Mouse (Mus musculus) bone marrow macrophage, adult 2 months (primary cell): ENCODE measurements around the gene Cadm2. TPM values are rescaled to one million over a fixed set of nuclear protein-coding genes. Genes with fewer than 3 reads are reported as not detected.

Experiments
- H3K27ac ChIP-seq: 2 replicates; pipeline ENCODE4 v1.5.1; 2012; ENCODE audit warnings: low read depth, low read length; ENCODE audit not compliant: insufficient read depth
- H3K4me1 ChIP-seq: 2 replicates; pipeline ENCODE4 v1.6.1; 2012; ENCODE audit warnings: low read length; ENCODE audit not compliant: control insufficient read depth, insufficient read depth
- H3K4me3 ChIP-seq: 2 replicates; pipeline ENCODE4 v1.5.1; 2012; ENCODE audit warnings: mild to moderate bottlenecking, low read length, moderate library complexity; ENCODE audit not compliant: insufficient read depth
- CTCF ChIP-seq: IDR thresholded peaks from 2 replicates; pipeline ENCODE4 v1.5.1; 2012; ENCODE audit warnings: low read depth, mild to moderate bottlenecking, low read length, moderate library complexity
- POLR2A ChIP-seq: IDR thresholded peaks from 2 replicates; pipeline ENCODE4 v1.6.1; 2012; ENCODE audit warnings: mild to moderate bottlenecking, low read depth, low read length, borderline replicate concordance
- polyA plus RNA-seq: library from polyadenylated mRNA; stranded (reverse); fragments of >200 nt; gene quantifications from 2 replicates; pipeline ENCODE4 v1.2.4, GENCODE M21; 2012; ENCODE audit not compliant: missing spikeins, insufficient read depth, insufficient read length

Gene Cadm2
- polyA plus RNA-seq: not detected in 2 replicates

GRCm38 (mm10) chr16:67620826-67621505 is at the start of gene Cadm2:
Gene Cadm2, minus strand, starts transcription at chr16:67620908.
- no peaks in the 10 kb centered on the region for H3K4me1 ChIP-seq
- no peak within 1 kb of the TSS for H3K27ac ChIP-seq
- peak within 1 kb of the TSS; percentile 85 for H3K4me3 ChIP-seq
- TF ChIP-seq POLR2A (no peak), CTCF (no peak; the same call in 1 of the 2 replicates)

GRCm38 (mm10) chr16:67646930-67647329 is 26.2 kb upstream of the Cadm2 start:
- Histone ChIP-seq H3K4me1 (peaks cover 3% of the 10 kb centered on the region; the same call in 1 of the 2 replicates), H3K27ac (peak overlapping the region; percentile 70), H3K4me3 (no peak overlapping the region)
- TF ChIP-seq CTCF (no peak), POLR2A (no peak)

GRCm38 (mm10) chr16:67643651-67644050 is 22.9 kb upstream of the Cadm2 start:
- H3K4me3 ChIP-seq: no peak overlapping the region
- H3K4me1 ChIP-seq: peaks cover 3% of the 10 kb centered on the region; the same call in 1 of the 2 replicates
- H3K27ac ChIP-seq: no peak overlapping the region
- TF ChIP-seq POLR2A (no peak), CTCF (no peak)

GRCm38 (mm10) chr16:67619906-67620781 is 564 bp downstream of the Cadm2 start:
- H3K27ac ChIP-seq: no peak overlapping the region
- TF ChIP-seq CTCF (no peak), POLR2A (no peak)
- peak overlapping the region; percentile 61 for H3K4me3 ChIP-seq
- H3K4me1 ChIP-seq: 0 out of 2 replicates have a peak, but pooled peaks cover 2% of the 10 kb centered on the region

- TF ChIP-seq CTCF (no peak), POLR2A (no peak)
- Histone ChIP-seq H3K4me1 (0 out of 2 replicates have a peak, but pooled peaks cover 2% of the 10 kb centered on the region), H3K4me3 (peak overlapping the region; percentile 61)
Measured at GRCm38 (mm10) chr16:67619416-67619815, 1.3 kb downstream of the Cadm2 start.

GRCm38 (mm10) chr16:67618817-67619216 is 1.9 kb downstream of the Cadm2 start:
- H3K4me3 ChIP-seq: no peak overlapping the region
- H3K27ac ChIP-seq: no peak overlapping the region
- 0 out of 2 replicates have a peak, but pooled peaks cover 2% of the 10 kb centered on the region for H3K4me1 ChIP-seq
- TF ChIP-seq CTCF (no peak), POLR2A (no peak)

More at GRCm38 (mm10) chr16:67619416-67619815, 1.3 kb downstream of the Cadm2 start:
- H3K27ac ChIP-seq: no peak overlapping the region

- 0 out of 2 replicates have a peak, but pooled peaks cover 2% of the 10 kb centered on the region for H3K4me1 ChIP-seq
- no peak overlapping the region for H3K27ac ChIP-seq
- peak overlapping the region; percentile 29 for H3K4me3 ChIP-seq
- TF ChIP-seq CTCF (no peak), POLR2A (no peak)
Measured at GRCm38 (mm10) chr16:67617811-67618210, 2.9 kb downstream of the Cadm2 start.

GRCm38 (mm10) chr16:67617256-67617655 is 3.5 kb downstream of the Cadm2 start:
- TF ChIP-seq POLR2A: no peak
- no peak for TF ChIP-seq CTCF
- Histone ChIP-seq H3K4me1 (0 out of 2 replicates have a peak, but pooled peaks cover 2% of the 10 kb centered on the region), H3K4me3 (no peak overlapping the region), H3K27ac (no peak overlapping the region)

- Histone ChIP-seq H3K27ac (no peak overlapping the region), H3K4me3 (no peak overlapping the region), H3K4me1 (0 out of 2 replicates have a peak, but pooled peaks cover 2% of the 10 kb centered on the region)
- TF ChIP-seq CTCF (no peak), POLR2A (no peak)
Measured at GRCm38 (mm10) chr16:67613876-67614275, 6.8 kb downstream of the Cadm2 start.
